Mouse (Mus musculus) megakaryocyte-erythroid progenitor cell, adult 5-6 weeks (primary cell): Measurements from ENCODE around the gene Rab3b. TPM values are rescaled to one million over a fixed set of nuclear protein-coding genes. Genes with fewer than 3 reads are reported as not detected.

ENCODE experiments used
- total RNA-seq, 2 experiments: library from RNA; stranded (forward) in 1 of 2; stranded (reverse) in 1 of 2; fragments of 200-1000, 215-1000 nt in 1 of 2; fragments of >200 nt in 1 of 2; fragmentation: Nextera tagmentation in 1 of 2; gene quantifications; 2 replicates each; pipeline ENCODE4 v1.2.3; 2014 to 2017

The Rab3b gene
- total RNA-seq, 2 experiments from 2014 or later, result not detected

Other genes starting within 250 kb of the Rab3b start
- not detected in 2 replicates for gene 3110021N24Rik, start 159.4 kb upstream of the Rab3b start, total RNA-seq (2014; fragmentation: Nextera tagmentation)
- not detected in 2 replicates for gene 3110021N24Rik, start 159.4 kb upstream of the Rab3b start, total RNA-seq (2017)
- gene Zfyve9, start 98.3 kb upstream of the Rab3b start, total RNA-seq (2014; fragmentation: Nextera tagmentation), result not detected in 2 replicates
- gene Zfyve9, start 98.3 kb upstream of the Rab3b start, total RNA-seq (2017), result not detected in 2 replicates
- gene Btf3l4, start 45.4 kb upstream of the Rab3b start, total RNA-seq (2014; fragmentation: Nextera tagmentation), result 55.3 and 67.7 TPM in 2 replicates
- gene Btf3l4, start 45.4 kb upstream of the Rab3b start, total RNA-seq (2017), result 61.7 and 80.3 TPM in 2 replicates
- 19.7 and 20.8 TPM in 2 replicates for gene Txndc12, start 44.5 kb upstream of the Rab3b start, total RNA-seq (2014; fragmentation: Nextera tagmentation)
- gene Txndc12, start 44.5 kb upstream of the Rab3b start, total RNA-seq (2017), result 18.3 and 56.6 TPM in 2 replicates
- gene Kti12, start 31.3 kb upstream of the Rab3b start, total RNA-seq (2014; fragmentation: Nextera tagmentation), result 64.5 and 71.6 TPM in 2 replicates
- gene Kti12, start 31.3 kb upstream of the Rab3b start, total RNA-seq (2017), result 30.7 and 50.8 TPM in 2 replicates
- not detected in 2 replicates for gene A730015C16Rik, start 30.4 kb upstream of the Rab3b start, total RNA-seq (2014; fragmentation: Nextera tagmentation)
- 0.42 TPM in 1 of 2 replicates, not detected in the other for gene A730015C16Rik, start 30.4 kb upstream of the Rab3b start, total RNA-seq (2017)
- gene Nrd1, start 121.6 kb downstream of the Rab3b start, total RNA-seq (2014; fragmentation: Nextera tagmentation), result 99.7 and 124 TPM in 2 replicates
- gene Nrd1, start 121.6 kb downstream of the Rab3b start, total RNA-seq (2017), result 74.9 and 105 TPM in 2 replicates